Mouse (Mus musculus) gonadal fat pad, adult 2 months (tissue): ENCODE measurements around the gene Olfr978. TPM values are rescaled to one million over a fixed set of nuclear protein-coding genes. Genes with fewer than 3 reads are reported as not detected.
"Not testable (repeated sequence)": the region's sequence is repeated elsewhere in the genome, so short reads cannot be mapped to it uniquely, and the experiment has no call there.

ENCODE experiments used
- DNase-seq: peaks from one replicate; pipeline ENCODE4 v3.0.0-alpha.2; 2012; ENCODE audit warnings: low read depth
- polyA plus RNA-seq: library from polyadenylated mRNA; depleted of rRNA; stranded (reverse); fragments of >200 nt; gene quantifications from 2 replicates; pipeline ENCODE4 v1.2.3, GENCODE M21; 2012; rRNA removed

The Olfr978 gene
- polyA plus RNA-seq: not detected in 2 replicates

- DNase-seq: no peak
Observed at GRCm38 (mm10) chr9:39991813-39992212, at the start of gene Olfr978. TSS of gene Olfr978 (plus strand) at chr9:39992113.

GRCm38 (mm10) chr9:39951946-39952345 lies 40.0 kb upstream of the Olfr978 start, which contains the start of gene Olfr975:
TSS of gene Olfr975 (minus strand) at chr9:39952046.
- no peak for DNase-seq

GRCm38 (mm10) chr9:39961033-39961432 lies 30.9 kb upstream of the Olfr978 start, which contains the start of gene Olfr976:
TSS of gene Olfr976 (minus strand) at chr9:39961133.
- not testable (repeated sequence) for DNase-seq

GRCm38 (mm10) chr9:39976581-39977145 lies 15.2 kb upstream of the Olfr978 start:
- DNase-seq: not testable (repeated sequence)

- no peak for DNase-seq
Observed at GRCm38 (mm10) chr9:40003365-40003764, 11.5 kb downstream of the Olfr978 start, which contains the start of gene Olfr979. TSS of gene Olfr979 (minus strand) at chr9:40003465.

- no peak for DNase-seq
Observed at GRCm38 (mm10) chr9:40009482-40009881, 17.6 kb downstream of the Olfr978 start, which contains the start of gene Olfr980. TSS of gene Olfr980 (minus strand) at chr9:40009582.

- DNase-seq: no peak
Observed at GRCm38 (mm10) chr9:40021164-40021563, 29.3 kb downstream of the Olfr978 start, which contains the start of gene Olfr981. TSS of gene Olfr981 (plus strand) at chr9:40021464.

Other genes with a start within 250 kb of the Olfr978 start
- gene Olfr967, start 245.9 kb upstream of the Olfr978 start, polyA plus RNA-seq: not detected in 2 replicates
- not detected in 2 replicates for gene Olfr968, start 208.9 kb upstream of the Olfr978 start, polyA plus RNA-seq
- gene Olfr969, start 201.2 kb upstream of the Olfr978 start, polyA plus RNA-seq: not detected in 2 replicates
- gene Olfr970, start 183.3 kb upstream of the Olfr978 start, polyA plus RNA-seq: not detected in 2 replicates
- not detected in 2 replicates for gene Olfr971, start 155.2 kb upstream of the Olfr978 start, polyA plus RNA-seq
- gene Olfr972, start 125.7 kb upstream of the Olfr978 start, polyA plus RNA-seq: not detected in 2 replicates
- gene Olfr229, start 84.8 kb upstream of the Olfr978 start, polyA plus RNA-seq: not detected in 2 replicates
- gene Olfr974, start 54.6 kb upstream of the Olfr978 start, polyA plus RNA-seq: not detected in 2 replicates
- gene Olfr975, start 40.1 kb upstream of the Olfr978 start, polyA plus RNA-seq: not detected in 2 replicates
- not detected in 2 replicates for gene Olfr976, start 31.0 kb upstream of the Olfr978 start, polyA plus RNA-seq
- not detected in 2 replicates for gene Olfr979, start 11.4 kb downstream of the Olfr978 start, polyA plus RNA-seq
- gene Olfr980, start 17.5 kb downstream of the Olfr978 start, polyA plus RNA-seq: not detected in 2 replicates
- not detected in 2 replicates for gene Olfr981, start 29.4 kb downstream of the Olfr978 start, polyA plus RNA-seq
- not detected in 2 replicates for gene Olfr982, start 81.7 kb downstream of the Olfr978 start, polyA plus RNA-seq
- gene Olfr983, start 101.5 kb downstream of the Olfr978 start, polyA plus RNA-seq: not detected in 2 replicates
- not detected in 2 replicates for gene Olfr984, start 122.1 kb downstream of the Olfr978 start, polyA plus RNA-seq
- gene Olfr985, start 138.1 kb downstream of the Olfr978 start, polyA plus RNA-seq: not detected in 2 replicates
- gene Tmem225, start 156.0 kb downstream of the Olfr978 start, polyA plus RNA-seq: 0.16 TPM in 1 of 2 replicates, not detected in the other
- gene Olfr986, start 188.8 kb downstream of the Olfr978 start, polyA plus RNA-seq: not detected in 2 replicates
- gene Zfp202, start 200.2 kb downstream of the Olfr978 start, polyA plus RNA-seq: 1.6 TPM in 2 replicates